12 mouse cellular contexts compared by ENCODE assay signal in genomic region chr5:33687142-33687541, GRCm38 (mm10). TPM values are rescaled to one million over a fixed set of nuclear protein-coding genes. Genes with fewer than 3 reads are reported as not detected.
"Had no signal": no experiment of that assay in that cellular context is flagged by ENCODE, and none has a peak within 500 bp of the region (broad histone marks: within the 10 kb centered on the region; RNA-seq: fewer than 3 reads in every experiment).

No protein-coding gene starts in this region.

- H3K27ac ChIP-seq: hindbrain, postnatal 0 days; left cerebral cortex, adult 2 months; lung, embryonic 15.5 days had no signal

- H3K4me3 ChIP-seq: hindbrain, embryonic 13.5 days; left cerebral cortex, adult 2 months; limb, embryonic 10.5 days; lung, embryonic 15.5 days; midbrain, embryonic 12.5 days had no signal

- H3K9me3 ChIP-seq: hindbrain, embryonic 13.5 days; limb, embryonic 10.5 days; lung, embryonic 15.5 days; midbrain, embryonic 12.5 days had no signal

- H3K27me3 ChIP-seq: lung, embryonic 15.5 days had no signal

- ATAC-seq: hindbrain, postnatal 0 days had no signal

- H3K36me3 ChIP-seq: hindbrain, embryonic 13.5 days; limb, embryonic 10.5 days; lung, embryonic 15.5 days; midbrain, embryonic 12.5 days had no signal

- H3K4me2 ChIP-seq: hindbrain, embryonic 13.5 days; lung, embryonic 15.5 days; midbrain, embryonic 12.5 days had no signal

- H3K9ac ChIP-seq: hindbrain, embryonic 13.5 days; lung, embryonic 15.5 days; midbrain, embryonic 12.5 days had no signal

- DNase-seq: kidney, adult 18-20 months; right cerebral cortex, postnatal 14 days; thymus, adult 2 months; thymus, postnatal 25 days had no signal

RNA-seq across cellular contexts. Expression of gene Fgfr3, which starts 34.3 kb away (rescaled TPM):
- total RNA-seq: megakaryocyte-erythroid progenitor cell, adult 5-6 weeks had no signal

RNA-seq across cellular contexts. Expression of gene Gm9903, which starts 57.4 kb away (rescaled TPM):
- total RNA-seq: megakaryocyte-erythroid progenitor cell, adult 5-6 weeks; midbrain, postnatal 0 days had no signal
